Comparison of ENCODE assay signal across 28 mouse cellular contexts in the genomic region with DNA sequence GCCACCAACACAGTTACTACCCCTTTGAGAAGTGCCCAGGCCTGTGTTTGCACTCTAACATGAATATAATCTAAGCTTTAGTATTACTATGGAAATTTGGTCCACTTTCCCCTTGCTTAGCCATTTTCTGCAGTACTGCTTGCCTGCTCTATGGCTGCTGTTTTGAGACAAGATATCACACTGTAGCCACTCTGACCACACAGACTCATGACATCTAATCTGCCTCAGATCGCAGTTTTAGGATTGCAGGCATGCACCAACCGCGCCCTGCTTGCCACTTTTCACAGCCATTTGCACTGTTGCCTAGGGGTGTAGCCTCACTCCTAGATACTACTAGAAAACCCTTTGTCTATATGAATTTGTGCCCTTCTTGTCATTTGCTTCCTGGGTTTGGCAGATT.
DNase-seq lines count a peak whose midpoint lies in the region; ATAC-seq and TF ChIP-seq lines count a peak whose summit lies in the region.
"Had no signal": no experiment of that assay in that cellular context is flagged by ENCODE, and none has a peak within 500 bp of the region (broad histone marks: within the 10 kb centered on the region; RNA-seq: fewer than 3 reads in every experiment).

No protein-coding gene starts in this region.

- no peak overlapping the region for H3K27ac ChIP-seq in liver, embryonic 15.5 days (replicated peaks)
- H3K27ac ChIP-seq in lung, postnatal 0 days (ENCODE audit: low read length): no peak overlapping the region
- H3K27ac ChIP-seq: embryonic facial prominence, embryonic 13.5 days; forebrain, embryonic 12.5 days; heart, embryonic 13.5 days; hindbrain, embryonic 15.5 days; kidney, embryonic 15.5 days; limb, embryonic 12.5 days; neural tube, embryonic 13.5 days had no signal

- H3K36me3 ChIP-seq in liver, embryonic 15.5 days (replicated peaks): no peaks in the 10 kb centered on the region
- no peaks in the 10 kb centered on the region for H3K36me3 ChIP-seq in lung, postnatal 0 days (ENCODE audit: insufficient read depth, low read length)
- H3K36me3 ChIP-seq: embryonic facial prominence, embryonic 13.5 days; forebrain, embryonic 12.5 days; heart, embryonic 13.5 days; hindbrain, embryonic 15.5 days; kidney, embryonic 15.5 days; limb, embryonic 12.5 days; neural tube, embryonic 13.5 days had no signal

- H3K4me3 ChIP-seq in liver, embryonic 15.5 days (replicated peaks): no peak overlapping the region
- no peak overlapping the region for H3K4me3 ChIP-seq in lung, postnatal 0 days (ENCODE audit: low read depth, low read length)
- H3K4me3 ChIP-seq: embryonic facial prominence, embryonic 13.5 days; erythroblast, embryonic 14.5 days; forebrain, embryonic 12.5 days; heart, embryonic 13.5 days; hindbrain, embryonic 15.5 days; kidney, embryonic 15.5 days; limb, embryonic 12.5 days; neural tube, embryonic 13.5 days had no signal

- 22% methylated on average over 3 of the region's 3 CpGs for WGBS in liver, embryonic 15.5 days (ENCODE audit: insufficient replicate concordance)
- 93% methylated on average over 3 of the region's 3 CpGs for WGBS in lung, postnatal 0 days

- H3K4me2 ChIP-seq in liver, embryonic 15.5 days: no peak overlapping the region
- H3K4me2 ChIP-seq in lung, postnatal 0 days (replicated peaks; ENCODE audit: low read depth, low read length): no peak overlapping the region
- H3K4me2 ChIP-seq: embryonic facial prominence, embryonic 13.5 days; forebrain, embryonic 12.5 days; heart, embryonic 13.5 days; hindbrain, embryonic 15.5 days; kidney, embryonic 15.5 days; limb, embryonic 12.5 days; midbrain, embryonic 11.5 days; neural tube, embryonic 13.5 days had no signal

- peak; percentile 3 for DNase-seq in c-Kit-positive CD71-positive TER-119-positive erythroid progenitor cells, embryonic 14.5 days (ENCODE audit: low spot score)
- peak; percentile 41 for DNase-seq in liver
- DNase-seq in lung, postnatal 0 days (ENCODE audit: low spot score): no peak
- DNase-seq in lung, postnatal 25 days (ENCODE audit: low spot score): no peak
- DNase-seq in gastrocnemius, postnatal 14 days: no peak
- DNase-seq: adrenal gland, postnatal 25 days; cerebellum, adult 8-10 months; gastrocnemius, postnatal 25 days; heart, postnatal 10 days; kidney, adult 11 months; kidney, postnatal 25 days; lung, adult 18-20 months; lung, postnatal 10 days; thymus, adult 2 months; thymus, postnatal 4 days had no signal

- H3K4me1 ChIP-seq in liver, embryonic 15.5 days (replicated peaks): peaks cover 29% of the 10 kb centered on the region
- no peaks in the 10 kb centered on the region for H3K4me1 ChIP-seq in lung, postnatal 0 days (ENCODE audit: insufficient read depth, low read depth, low read length)
- H3K4me1 ChIP-seq: embryonic facial prominence, embryonic 13.5 days; forebrain, embryonic 12.5 days; hindbrain, embryonic 15.5 days; kidney, embryonic 15.5 days; neural tube, embryonic 13.5 days had no signal

- ATAC-seq in liver, embryonic 15.5 days (ENCODE audit: insufficient read depth): peak; percentile 71
- peak; percentile 41; the same call in 1 of the 2 replicates for ATAC-seq in monocyte, adult 5-6 weeks (replicated peaks; ENCODE audit: insufficient number of reproducible peaks, low FRiP score, low TSS enrichment, poor library complexity, severe bottlenecking)
- no peak for ATAC-seq in lung, postnatal 0 days
- ATAC-seq: CD4-positive, CD25-positive, alpha-beta regulatory T cell, adult 4 months; inflammation-experienced regulatory T-cells, adult 6 months had no signal

- TF ChIP-seq EP300 in lung, postnatal 0 days (IDR thresholded peaks at IDR 0.05): no peak

- intact Hi-C loops in gastrocnemius, postnatal 14 days (cut with DNase I; ENCODE audit: low total_unique reads): no loop called here

- no peaks in the 10 kb centered on the region for H3K27me3 ChIP-seq in liver, embryonic 15.5 days
- no peaks in the 10 kb centered on the region for H3K27me3 ChIP-seq in lung, postnatal 0 days (replicated peaks; ENCODE audit: insufficient read depth, low read length)
- H3K27me3 ChIP-seq: embryonic facial prominence, embryonic 13.5 days; forebrain, embryonic 12.5 days; heart, embryonic 13.5 days; hindbrain, embryonic 15.5 days; kidney, embryonic 15.5 days; limb, embryonic 12.5 days; neural tube, embryonic 13.5 days had no signal

- no peaks in the 10 kb centered on the region for H3K9me3 ChIP-seq in liver, embryonic 15.5 days (replicated peaks)
- no peaks in the 10 kb centered on the region for H3K9me3 ChIP-seq in lung, postnatal 0 days (ENCODE audit: low read length)
- H3K9me3 ChIP-seq: embryonic facial prominence, embryonic 13.5 days; forebrain, embryonic 12.5 days; heart, embryonic 13.5 days; hindbrain, embryonic 15.5 days; kidney, embryonic 15.5 days; limb, embryonic 12.5 days; neural tube, embryonic 13.5 days had no signal

- no peak overlapping the region for H3K9ac ChIP-seq in liver, embryonic 15.5 days
- no peak overlapping the region for H3K9ac ChIP-seq in lung, postnatal 0 days (replicated peaks; ENCODE audit: low read depth)
- H3K9ac ChIP-seq: embryonic facial prominence, embryonic 13.5 days; forebrain, embryonic 12.5 days; heart, embryonic 13.5 days; hindbrain, embryonic 15.5 days; kidney, embryonic 15.5 days; limb, embryonic 12.5 days; neural tube, embryonic 13.5 days had no signal

- TF ChIP-seq CTCF in lung, postnatal 0 days (IDR thresholded peaks at IDR 0.05): no peak

Comparison
In these comparisons a context has a peak if more than half of its experiments do, and no peak if none do; other contexts are left out.
1. DNase-seq: peak in c-Kit-positive CD71-positive TER-119-positive erythroid progenitor cells, embryonic 14.5 days (single experiment) and liver (single experiment); none in lung, postnatal 0 days (single experiment), lung, postnatal 25 days (single experiment) and gastrocnemius, postnatal 14 days (single experiment).